ENCODE assay signal across 14 mouse cellular contexts in the genomic region with DNA sequence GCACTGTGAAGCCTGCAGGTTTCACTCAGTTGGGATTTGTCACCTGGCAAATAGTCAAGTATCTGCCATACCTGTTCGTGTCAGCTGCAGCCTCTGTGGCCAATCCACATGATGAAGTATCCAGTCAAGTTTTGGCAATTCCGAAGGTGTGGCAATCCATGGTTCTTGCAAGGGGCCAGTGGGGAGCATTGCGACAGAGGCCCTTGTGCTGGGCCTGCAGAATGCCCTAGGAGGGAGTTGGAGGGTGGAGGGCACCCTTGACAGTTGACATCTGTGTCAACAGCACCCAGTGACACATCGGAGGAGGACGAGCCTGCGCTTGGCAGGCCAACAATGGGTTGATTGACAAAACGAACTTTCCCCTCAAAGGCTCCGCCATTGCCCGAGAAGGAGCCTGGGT.
"Had no signal": no experiment of that assay in that cellular context is flagged by ENCODE, and none has a peak within 500 bp of the region (broad histone marks: within the 10 kb centered on the region; RNA-seq: fewer than 3 reads in every experiment).

No protein-coding gene starts in this region.

- DNase-seq: kidney, adult 9 months; kidney, postnatal 4 days; lung, adult 2 months; thymus, adult 18-20 months; thymus, postnatal 36 days had no signal

- H3K4me2 ChIP-seq: limb, embryonic 12.5 days; midbrain, embryonic 15.5 days; neural tube, embryonic 12.5 days had no signal

- H3K9me3 ChIP-seq: midbrain, embryonic 15.5 days; neural tube, embryonic 12.5 days had no signal

- H3K27me3 ChIP-seq: limb, embryonic 12.5 days; midbrain, embryonic 15.5 days; neural tube, embryonic 12.5 days had no signal

- H3K27ac ChIP-seq: kidney, postnatal 0 days; layer of hippocampus, adult 2 months; limb, embryonic 12.5 days; liver, embryonic 14.5 days; macrophage; midbrain, embryonic 15.5 days; neural tube, embryonic 12.5 days had no signal

- H3K4me3 ChIP-seq: layer of hippocampus, adult 2 months; limb, embryonic 12.5 days; midbrain, embryonic 15.5 days; neural tube, embryonic 12.5 days had no signal

- H3K4me1 ChIP-seq: limb, embryonic 12.5 days; midbrain, embryonic 15.5 days; neural tube, embryonic 12.5 days had no signal

- ATAC-seq: intestine, embryonic 16.5 days; lung, postnatal 0 days; midbrain, embryonic 15.5 days had no signal

- H3K9ac ChIP-seq: limb, embryonic 12.5 days; liver, embryonic 14.5 days; midbrain, embryonic 15.5 days; neural tube, embryonic 12.5 days had no signal

- H3K36me3 ChIP-seq: limb, embryonic 12.5 days; midbrain, embryonic 15.5 days; neural tube, embryonic 12.5 days had no signal
